Comparison of ENCODE assay signal across 9 mouse cellular contexts in genomic region chr5:24455076-24455475, GRCm38 (mm10). TPM values are rescaled to one million over a fixed set of nuclear protein-coding genes. Genes with fewer than 3 reads are reported as not detected.
A peak's percentile ranks its signal among the peaks of the same experiment; 100 is the strongest.
DNase-seq lines count a peak whose midpoint lies in the region; ATAC-seq and TF ChIP-seq lines count a peak whose summit lies in the region.
"Had no signal": no experiment of that assay in that cellular context is flagged by ENCODE, and none has a peak within 500 bp of the region (broad histone marks: within the 10 kb centered on the region; RNA-seq: fewer than 3 reads in every experiment).

No protein-coding gene starts in this region.

- 0 out of 2 replicates have a peak overlapping the region, but pooled peaks have one; percentile 11 for H3K9ac ChIP-seq in intestine, embryonic 15.5 days
- H3K9ac ChIP-seq in stomach, embryonic 16.5 days (ENCODE audit: low read length) = 0 out of 2 replicates have a peak overlapping the region, but pooled peaks have one; percentile 6

- H3K4me1 ChIP-seq in megakaryocyte, embryonic 14.5 days = peaks cover 54% of the 10 kb centered on the region
- peaks cover 34% of the 10 kb centered on the region for H3K4me1 ChIP-seq in intestine, embryonic 15.5 days (replicated peaks)
- peaks cover 41% of the 10 kb centered on the region for H3K4me1 ChIP-seq in stomach, embryonic 16.5 days (ENCODE audit: control insufficient read depth, insufficient read depth, low read length)

- no peaks in the 10 kb centered on the region for H3K9me3 ChIP-seq in megakaryocyte, embryonic 14.5 days
- H3K9me3 ChIP-seq in intestine, embryonic 15.5 days = no peaks in the 10 kb centered on the region
- no peaks in the 10 kb centered on the region for H3K9me3 ChIP-seq in stomach, embryonic 16.5 days (replicated peaks; ENCODE audit: control insufficient read depth, low read length)

- 67% methylated on average over 3 of the region's 3 CpGs for whole genome bisulfite sequencing in intestine, embryonic 15.5 days
- WGBS in stomach, embryonic 16.5 days = 56% methylated on average over 3 of the region's 3 CpGs

- H3K36me3 ChIP-seq in megakaryocyte, embryonic 14.5 days (replicated peaks; ENCODE audit: low read length) = peaks cover 40% of the 10 kb centered on the region
- H3K36me3 ChIP-seq in intestine, embryonic 15.5 days = no peaks in the 10 kb centered on the region; the same call in 1 of the 2 replicates
- H3K36me3 ChIP-seq in stomach, embryonic 16.5 days (ENCODE audit: control insufficient read depth, insufficient read depth, low read length) = no peaks in the 10 kb centered on the region

- no peak for ATAC-seq in megakaryocyte, adult 5-6 weeks (ENCODE audit: poor library complexity, severe bottlenecking)
- ATAC-seq in intestine, embryonic 15.5 days = no peak
- ATAC-seq in stomach, embryonic 16.5 days (ENCODE audit: insufficient read depth, low FRiP score) = no peak
- no peak for ATAC-seq in frontal cortex, adult (ENCODE audit: low TSS enrichment)

- no peak for DNase-seq in gastrocnemius, adult 2 months
- DNase-seq in gastrocnemius, postnatal 10 days = no peak
- no peak for DNase-seq in retina, embryonic 14.5 days (ENCODE audit: low spot score)
- DNase-seq: lung, postnatal 14 days had no signal

- intact Hi-C loops in gastrocnemius, adult 2 months (cut with DNase I) = no loop called here

- H3K4me3 ChIP-seq in gastrocnemius, adult 2 months = peak overlapping the region; percentile 10; the same call in 1 of the 2 replicates
- H3K4me3 ChIP-seq in megakaryocyte, embryonic 14.5 days (replicated peaks) = peak overlapping the region; percentile 33
- no peak overlapping the region for H3K4me3 ChIP-seq in intestine, embryonic 15.5 days (replicated peaks)
- H3K4me3 ChIP-seq in stomach, embryonic 16.5 days (replicated peaks; ENCODE audit: low read length) = no peak overlapping the region

- H3K27ac ChIP-seq in gastrocnemius, adult 2 months = peak overlapping the region; percentile 51; the same call in 1 of the 2 replicates
- peak overlapping the region; percentile 49; the same call in 1 of the 2 replicates for H3K27ac ChIP-seq in intestine, embryonic 15.5 days
- H3K27ac ChIP-seq in stomach, embryonic 16.5 days (ENCODE audit: low read length) = peak overlapping the region; percentile 14; the same call in 1 of the 2 replicates

- H3K27me3 ChIP-seq in megakaryocyte, embryonic 14.5 days (replicated peaks) = no peaks in the 10 kb centered on the region
- no peaks in the 10 kb centered on the region for H3K27me3 ChIP-seq in intestine, embryonic 15.5 days (replicated peaks)
- H3K27me3 ChIP-seq in stomach, embryonic 16.5 days (ENCODE audit: control insufficient read depth, insufficient read depth, low read length) = no peaks in the 10 kb centered on the region

- 0 out of 2 replicates have a peak overlapping the region, but pooled peaks have one; percentile 25 for H3K4me2 ChIP-seq in intestine, embryonic 15.5 days (replicated peaks)
- no peak overlapping the region for H3K4me2 ChIP-seq in stomach, embryonic 16.5 days (ENCODE audit: low read depth, low read length)

- TF ChIP-seq CTCF in gastrocnemius, adult 2 months (IDR thresholded peaks at IDR 0.05) = no peak

RNA-seq across cellular contexts. Expression of gene Agap3, which starts 3.1 kb away (rescaled TPM):
- total RNA-seq in gastrocnemius, adult 2 months (2021) = 10 to 100 TPM; 67.8 to 71.0 TPM
- 10 to 100 TPM; 61.0 to 61.8 TPM for total RNA-seq in gastrocnemius, postnatal 10 days (2021)
- polyA plus RNA-seq in megakaryocyte, embryonic 14.5 days (2012; ENCODE audit: insufficient read depth, low replicate concordance) = 117 and 284 TPM in 2 replicates
- 12.1 and 14.2 TPM in 2 replicates for total RNA-seq in megakaryocyte, adult 5-6 weeks (2015)
- total RNA-seq in megakaryocyte, adult 5-6 weeks (2017) = 19.7 and 23.9 TPM in 2 replicates
- polyA plus RNA-seq in intestine, embryonic 15.5 days (2015; fragmentation: Nextera tagmentation; extraction: Ambion mirVana) = 28.7 and 28.9 TPM in 2 replicates
- 13.0 and 14.7 TPM in 2 replicates for polyA plus RNA-seq in stomach, embryonic 16.5 days (2015; fragmentation: Nextera tagmentation; extraction: Ambion mirVana)

RNA-seq across cellular contexts. Expression of gene Tmub1, which starts 7.4 kb away (rescaled TPM):
- total RNA-seq in gastrocnemius, adult 2 months (2021) = 10 to 100 TPM; 18.1 to 22.2 TPM
- 1 to 10 TPM; 9.0 to 9.9 TPM for total RNA-seq in gastrocnemius, postnatal 10 days (2021)
- 31.6 and 37.8 TPM in 2 replicates for polyA plus RNA-seq in megakaryocyte, embryonic 14.5 days (2012; ENCODE audit: insufficient read depth, low replicate concordance)
- 11.3 and 13.4 TPM in 2 replicates for total RNA-seq in megakaryocyte, adult 5-6 weeks (2015)
- 11.7 and 20.9 TPM in 2 replicates for total RNA-seq in megakaryocyte, adult 5-6 weeks (2017)
- 22.4 and 23.6 TPM in 2 replicates for polyA plus RNA-seq in intestine, embryonic 15.5 days (2015; fragmentation: Nextera tagmentation; extraction: Ambion mirVana)
- 23.5 and 27.0 TPM in 2 replicates for polyA plus RNA-seq in stomach, embryonic 16.5 days (2015; fragmentation: Nextera tagmentation; extraction: Ambion mirVana)

RNA-seq across cellular contexts. Expression of gene Fastk, which starts 10.0 kb away (rescaled TPM):
- 100 to 1,000 TPM; 163 to 214 TPM for total RNA-seq in gastrocnemius, adult 2 months (2021)
- total RNA-seq in gastrocnemius, postnatal 10 days (2021) = 100 to 1,000 TPM; 124 to 142 TPM
- polyA plus RNA-seq in megakaryocyte, embryonic 14.5 days (2012; ENCODE audit: insufficient read depth, low replicate concordance) = 216 and 275 TPM in 2 replicates
- total RNA-seq in megakaryocyte, adult 5-6 weeks (2015) = 33.4 and 42.2 TPM in 2 replicates
- 21.7 and 22.3 TPM in 2 replicates for total RNA-seq in megakaryocyte, adult 5-6 weeks (2017)
- 104 and 110 TPM in 2 replicates for polyA plus RNA-seq in intestine, embryonic 15.5 days (2015; fragmentation: Nextera tagmentation; extraction: Ambion mirVana)
- 93.4 and 94.4 TPM in 2 replicates for polyA plus RNA-seq in stomach, embryonic 16.5 days (2015; fragmentation: Nextera tagmentation; extraction: Ambion mirVana)

RNA-seq across cellular contexts. Expression of gene Slc4a2, which starts 31.4 kb away (rescaled TPM):
- total RNA-seq in gastrocnemius, adult 2 months (2021) = 10 to 100 TPM; 14.4 to 16.7 TPM
- 10 to 100 TPM; 26.2 to 39.8 TPM for total RNA-seq in gastrocnemius, postnatal 10 days (2021)
- polyA plus RNA-seq in megakaryocyte, embryonic 14.5 days (2012; ENCODE audit: insufficient read depth, low replicate concordance) = 14.7 and 31.0 TPM in 2 replicates
- total RNA-seq in megakaryocyte, adult 5-6 weeks (2015) = 17.2 and 19.9 TPM in 2 replicates
- 34.2 and 40.0 TPM in 2 replicates for total RNA-seq in megakaryocyte, adult 5-6 weeks (2017)
- 41.1 and 46.9 TPM in 2 replicates for polyA plus RNA-seq in intestine, embryonic 15.5 days (2015; fragmentation: Nextera tagmentation; extraction: Ambion mirVana)
- 46.5 and 51.8 TPM in 2 replicates for polyA plus RNA-seq in stomach, embryonic 16.5 days (2015; fragmentation: Nextera tagmentation; extraction: Ambion mirVana)

RNA-seq across cellular contexts. Expression of gene Cdk5, which starts 31.7 kb away (rescaled TPM):
- 10 to 100 TPM; 10.6 to 11.8 TPM for total RNA-seq in gastrocnemius, adult 2 months (2021)
- 10 to 100 TPM; 15.5 to 17.5 TPM for total RNA-seq in gastrocnemius, postnatal 10 days (2021)
- polyA plus RNA-seq in megakaryocyte, embryonic 14.5 days (2012; ENCODE audit: insufficient read depth, low replicate concordance) = 6.0 and 14.5 TPM in 2 replicates
- 18.2 and 27.5 TPM in 2 replicates for total RNA-seq in megakaryocyte, adult 5-6 weeks (2015)
- total RNA-seq in megakaryocyte, adult 5-6 weeks (2017) = 16.9 and 18.2 TPM in 2 replicates
- 35.5 and 38.3 TPM in 2 replicates for polyA plus RNA-seq in intestine, embryonic 15.5 days (2015; fragmentation: Nextera tagmentation; extraction: Ambion mirVana)
- polyA plus RNA-seq in stomach, embryonic 16.5 days (2015; fragmentation: Nextera tagmentation; extraction: Ambion mirVana) = 44.9 TPM in 2 replicates

Comparison
In these comparisons a context has a peak if more than half of its experiments do, and no peak if none do; other contexts are left out.
1. H3K4me3 ChIP-seq: peak in gastrocnemius, adult 2 months (single experiment) and megakaryocyte, embryonic 14.5 days (single experiment); none in intestine, embryonic 15.5 days (single experiment) and stomach, embryonic 16.5 days (single experiment).
2. Peak in every context shown above with its lines, with median percentiles within 50 percentile points of each other: H3K27ac ChIP-seq.